Mouse (Mus musculus) megakaryocyte, embryonic 14.5 days (primary cell): ENCODE data around the gene Skida1.

Experiments
- FLI1 ChIP-seq: IDR thresholded peaks from 2 replicates; pipeline ENCODE4 v1.6.1; 2012; ENCODE audit warnings: low read length, inconsistent platforms, mixed read lengths
- GATA1 ChIP-seq: IDR thresholded peaks from 3 replicates; pipeline ENCODE4 v1.6.1; 2012; ENCODE audit warnings: mixed read lengths, low read length, inconsistent platforms, borderline replicate concordance

GRCm38 (mm10) chr2:18063763-18064251 is 15.0 kb upstream of the Skida1 start:
- TF ChIP-seq FLI1 (no peak), GATA1 (no peak)
